ENCODE assay signal across 16 mouse cellular contexts in the genomic region with DNA sequence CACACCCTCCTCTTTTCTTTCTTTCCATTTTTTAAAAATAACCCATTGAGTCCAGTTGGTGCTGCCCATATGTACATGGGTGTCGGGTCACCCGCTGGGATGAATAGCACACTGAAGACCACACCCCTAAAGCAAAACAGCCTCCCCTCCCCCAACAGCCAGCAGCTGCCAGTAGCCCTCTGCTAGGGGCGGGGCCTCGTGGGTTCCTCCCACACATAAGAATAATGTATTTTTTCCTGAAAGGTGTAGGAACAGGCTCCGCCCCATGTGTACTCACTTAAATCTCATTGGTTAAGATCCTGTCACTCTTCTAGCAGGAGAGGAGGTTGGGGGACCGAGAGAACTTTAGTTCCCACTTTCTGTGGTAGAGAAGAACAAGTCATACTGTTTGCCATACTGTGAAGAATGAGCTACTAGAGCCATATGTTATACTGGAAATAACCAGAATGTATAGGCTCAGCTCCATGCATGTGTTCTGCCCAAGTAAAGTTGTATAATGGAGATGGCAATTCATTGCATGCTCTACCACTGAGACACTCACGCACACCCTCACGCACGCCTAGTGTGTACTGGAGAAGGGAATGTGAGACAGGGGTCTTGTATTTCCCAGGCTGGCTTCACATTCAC.
DNase-seq lines count a peak whose midpoint lies in the region; ATAC-seq and TF ChIP-seq lines count a peak whose summit lies in the region.
"Had no signal": no experiment of that assay in that cellular context is flagged by ENCODE, and none has a peak within 500 bp of the region (broad histone marks: within the 10 kb centered on the region; RNA-seq: fewer than 3 reads in every experiment).

No protein-coding gene starts in this region.

- no peak for TF ChIP-seq POLR2A in embryonic fibroblast, embryonic 13.5 days (IDR thresholded peaks at IDR 0.05; ENCODE audit: low read depth, low read length)

- H3K27ac ChIP-seq in neural tube, embryonic 11.5 days (ENCODE audit: low read depth, low read length) = no peak overlapping the region
- H3K27ac ChIP-seq in embryonic fibroblast, embryonic 13.5 days (ENCODE audit: insufficient read depth, low read length) = 0 out of 2 replicates have a peak overlapping the region, but pooled peaks have one; percentile 9
- H3K27ac ChIP-seq in liver, embryonic 15.5 days (replicated peaks) = no peak overlapping the region
- H3K27ac ChIP-seq: forebrain, embryonic 15.5 days; heart, embryonic 13.5 days; hindbrain, postnatal 0 days had no signal

- no peak overlapping the region for H3K4me2 ChIP-seq in neural tube, embryonic 11.5 days (ENCODE audit: low read depth)
- no peak overlapping the region for H3K4me2 ChIP-seq in liver, embryonic 15.5 days
- H3K4me2 ChIP-seq: forebrain, embryonic 15.5 days; heart, embryonic 13.5 days had no signal

- H3K4me1 ChIP-seq in neural tube, embryonic 11.5 days (ENCODE audit: control insufficient read depth, insufficient read depth, low read length) = peaks cover 31% of the 10 kb centered on the region
- H3K4me1 ChIP-seq in embryonic fibroblast, embryonic 13.5 days (ENCODE audit: control insufficient read depth, insufficient read depth, low read length) = peaks cover 15% of the 10 kb centered on the region
- H3K4me1 ChIP-seq in liver, embryonic 15.5 days (replicated peaks) = peaks cover 3% of the 10 kb centered on the region; the same call in 1 of the 2 replicates

- no peak overlapping the region for H3K9ac ChIP-seq in neural tube, embryonic 11.5 days (ENCODE audit: low read length)
- H3K9ac ChIP-seq in liver, embryonic 15.5 days = no peak overlapping the region
- H3K9ac ChIP-seq: forebrain, embryonic 15.5 days; heart, embryonic 13.5 days had no signal

- H3K4me3 ChIP-seq in neural tube, embryonic 11.5 days (ENCODE audit: low read depth, low read length) = no peak overlapping the region
- no peak overlapping the region for H3K4me3 ChIP-seq in embryonic fibroblast, embryonic 13.5 days (ENCODE audit: insufficient read depth, low read length)
- no peak overlapping the region for H3K4me3 ChIP-seq in liver, embryonic 15.5 days (replicated peaks)
- H3K4me3 ChIP-seq: forebrain, embryonic 15.5 days; heart, embryonic 13.5 days; layer of hippocampus, adult 2 months had no signal

- H3K27me3 ChIP-seq in neural tube, embryonic 11.5 days (ENCODE audit: control insufficient read depth, insufficient read depth, low read length) = no peaks in the 10 kb centered on the region
- no peaks in the 10 kb centered on the region for H3K27me3 ChIP-seq in liver, embryonic 15.5 days
- H3K27me3 ChIP-seq: forebrain, embryonic 15.5 days; heart, embryonic 13.5 days had no signal

- peak; percentile 29 for DNase-seq in neural tube, embryonic 11.5 days (ENCODE audit: low spot score)
- no peak for DNase-seq in neural tube, embryonic 10.5 days (ENCODE audit: extremely low spot score, low spot score)
- DNase-seq in ZHBTc4 (ENCODE audit: low read depth, low spot score) = peak; percentile 69
- no peak for DNase-seq in layer of hippocampus, postnatal 36 days
- DNase-seq in heart, postnatal 14 days = no peak
- DNase-seq: adrenal gland, adult 8-10 months; cerebellum, postnatal 14 days; gastrocnemius, postnatal 25 days; lung, postnatal 4 days had no signal

- intact Hi-C loops in heart, postnatal 14 days (cut with DNase I) = no loop called here

- no peaks in the 10 kb centered on the region for H3K9me3 ChIP-seq in neural tube, embryonic 11.5 days (ENCODE audit: control insufficient read depth, low read length)
- no peaks in the 10 kb centered on the region for H3K9me3 ChIP-seq in liver, embryonic 15.5 days (replicated peaks)
- H3K9me3 ChIP-seq: forebrain, embryonic 15.5 days; heart, embryonic 13.5 days had no signal

- ATAC-seq in neural tube, embryonic 11.5 days (ENCODE audit: insufficient read depth, low FRiP score, low TSS enrichment) = 0 out of 2 replicates have a peak, but pooled peaks have one; percentile 33
- 0 out of 2 replicates have a peak, but pooled peaks have one; percentile 20 for ATAC-seq in liver, embryonic 15.5 days (ENCODE audit: insufficient read depth)
- ATAC-seq: CD4-positive, CD25-positive, alpha-beta regulatory T cell, adult 4 months; forebrain, embryonic 15.5 days; hindbrain, postnatal 0 days had no signal

- TF ChIP-seq CTCF in embryonic fibroblast, embryonic 13.5 days (IDR thresholded peaks at IDR 0.05; ENCODE audit: borderline replicate concordance, insufficient read depth, low read length) = no peak

- WGBS in neural tube, embryonic 11.5 days = 86% methylated on average over 9 of the region's 9 CpGs
- WGBS in liver, embryonic 15.5 days (ENCODE audit: insufficient replicate concordance) = 50% methylated on average over 9 of the region's 9 CpGs

- no peaks in the 10 kb centered on the region for H3K36me3 ChIP-seq in neural tube, embryonic 11.5 days (ENCODE audit: control insufficient read depth, insufficient read depth, low read length)
- no peaks in the 10 kb centered on the region for H3K36me3 ChIP-seq in liver, embryonic 15.5 days (replicated peaks)
- H3K36me3 ChIP-seq: forebrain, embryonic 15.5 days had no signal

Comparison
In these comparisons a context has a peak if more than half of its experiments do, and no peak if none do; other contexts are left out.
1. DNase-seq: peak in neural tube, embryonic 11.5 days (single experiment) and ZHBTc4 (single experiment); none in neural tube, embryonic 10.5 days (single experiment), layer of hippocampus, postnatal 36 days (0 of 2) and heart, postnatal 14 days (0 of 2).